Mouse (Mus musculus) layer of hippocampus, adult 6 months (tissue): ENCODE results near the gene Rapgef3. TPM values are rescaled to one million over a fixed set of nuclear protein-coding genes. Genes with fewer than 3 reads are reported as not detected.

Source experiments
- long read RNA-seq, 2 experiments: library from polyadenylated mRNA; unstranded; transcript quantifications; one replicate each; pipeline ENCODE4 v2.0.0; 2019 to 2020
- polyA plus RNA-seq: library from polyadenylated mRNA; unstranded; fragments of <200 nt; fragmentation: Nextera tagmentation; gene quantifications from 2 replicates; pipeline ENCODE4 v1.2.3, GENCODE M21; 2021

Rapgef3 gene
- polyA plus RNA-seq: 8.4 and 10.5 TPM in 2 replicates
- long read RNA-seq, experiment 1, full-length matches to known transcripts: 8 of 23 reads
- long read RNA-seq, experiment 1, partial matches to known transcripts: 8 of 23 reads
- long read RNA-seq, experiment 1, other reads (novel, unspliced or antisense): 7 of 23 reads
- long read RNA-seq, experiment 2, full-length matches to known transcripts: 66 of 112 reads
- long read RNA-seq, experiment 2, partial matches to known transcripts: 19 of 112 reads
- long read RNA-seq, experiment 2, other reads (novel, unspliced or antisense): 27 of 112 reads

GRCm38 (mm10) chr15:97767280-97768186, at the start of gene Rapgef3:
Rapgef3 (minus strand) TSS chr15:97767972.

GRCm38 (mm10) chr15:97778311-97779098, 10.7 kb upstream of the Rapgef3 start, which contains the start of gene Slc48a1:
Slc48a1 (plus strand) TSS chr15:97778520.

GRCm38 (mm10) chr15:97731111-97731510, 36.7 kb downstream of the Rapgef3 start, which contains the start of gene Endou:
Endou (minus strand) TSS chr15:97731339.

GRCm38 (mm10) chr15:97705211-97706050, 62.3 kb downstream of the Rapgef3 start, which contains the start of gene Rpap3:
Rpap3 (minus strand) TSS chr15:97705825.

Other genes with a start within 250 kb of the Rapgef3 start
- 27.4 and 28.2 TPM in 2 replicates for gene Rpap3, start 62.1 kb downstream of the Rapgef3 start, polyA plus RNA-seq
- gene Endou, start 36.6 kb downstream of the Rapgef3 start, polyA plus RNA-seq: 0.69 and 1.6 TPM in 2 replicates
- gene Slc48a1, start 10.5 kb upstream of the Rapgef3 start, polyA plus RNA-seq: 256 and 265 TPM in 2 replicates
- 1.3 and 1.6 TPM in 2 replicates for gene Hdac7, start 76.5 kb upstream of the Rapgef3 start, polyA plus RNA-seq
- 0.05 and 0.06 TPM in 2 replicates for gene Vdr, start 142.7 kb upstream of the Rapgef3 start, polyA plus RNA-seq
- 55.4 and 62.2 TPM in 2 replicates for gene Tmem106c, start 196.2 kb upstream of the Rapgef3 start, polyA plus RNA-seq
- gene Col2a1, start 236.7 kb upstream of the Rapgef3 start, polyA plus RNA-seq: 0.19 and 0.23 TPM in 2 replicates